Mouse (Mus musculus) MEL (cell line): ENCODE data around the gene Poln. TPM values are rescaled to one million over a fixed set of nuclear protein-coding genes. Genes with fewer than 3 reads are reported as not detected.

Experiments
- DNase-seq: peaks from one replicate; pipeline ENCODE4 v3.0.0; 2011; ENCODE audit warnings: low read depth, low spot score
- H3K27ac ChIP-seq: 2 replicates; pipeline ENCODE4 v1.5.1; 2012; ENCODE audit warnings: low read depth, mild to moderate bottlenecking, control low read depth, low read length, moderate library complexity; ENCODE audit not compliant: control insufficient read depth
- H3K27me3 ChIP-seq, 2 experiments: fragments of 150-350 bp in 1 of 2; sonication (generic) in 1 of 2; 2 replicates each; pipeline ENCODE4 v1.6.1; 2012; ENCODE audit warnings: low read length in 2 of 2, mild to moderate bottlenecking in 2 of 2, improper control_type of control experiment in 1 of 2, moderate library complexity in 1 of 2; ENCODE audit not compliant: insufficient read depth in 2 of 2, control insufficient read depth in 1 of 2
- H3K36me3 ChIP-seq, 2 experiments: 2 replicates each; pipeline ENCODE4 v1.6.1; 2012 to 2014; ENCODE audit warnings: low read length in 2 of 2, improper control_type of control experiment in 1 of 2, inconsistent platforms in 1 of 2, mild to moderate bottlenecking in 1 of 2; ENCODE audit not compliant: insufficient read depth in 2 of 2, control insufficient read depth in 1 of 2
- H3K4me1 ChIP-seq, 2 experiments: fragments of 150-350 bp in 1 of 2; sonication (generic) in 1 of 2; 2 replicates each; pipeline ENCODE4 v1.6.1; 2012; ENCODE audit warnings: low read length in 2 of 2, improper control_type of control experiment in 1 of 2, mild to moderate bottlenecking in 1 of 2; ENCODE audit not compliant: insufficient read depth in 2 of 2, control insufficient read depth in 1 of 2
- H3K4me3 ChIP-seq, 2 experiments: fragments of 150-350 bp in 1 of 2; sonication (generic) in 1 of 2; 2 replicates each; pipeline ENCODE4 v1.5.1; 2012; ENCODE audit warnings: low read depth in 2 of 2, low read length in 2 of 2, mild to moderate bottlenecking in 2 of 2, moderate library complexity in 2 of 2, control low read depth in 1 of 2, improper control_type of control experiment in 1 of 2; ENCODE audit not compliant: control insufficient read depth in 1 of 2, insufficient read depth in 1 of 2
- H3K79me2 ChIP-seq: 2 replicates; pipeline ENCODE4 v1.6.1; 2012; ENCODE audit warnings: mild to moderate bottlenecking, low read length, moderate library complexity; ENCODE audit not compliant: control insufficient read depth, poor library complexity, insufficient read depth
- H3K9ac ChIP-seq: 2 replicates; pipeline ENCODE4 v1.6.1; 2012; ENCODE audit warnings: low read depth, mild to moderate bottlenecking, control low read depth, low read length, moderate library complexity; ENCODE audit not compliant: control insufficient read depth, poor library complexity, severe bottlenecking
- H3K9me3 ChIP-seq: fragments of 150-350 bp; sonication (generic); replicated peaks from 2 replicates; pipeline ENCODE4 v1.6.1; 2012; ENCODE audit warnings: mild to moderate bottlenecking, low read length, improper control_type of control experiment, moderate library complexity; ENCODE audit not compliant: insufficient read depth
- CHD2 ChIP-seq: IDR thresholded peaks from 2 replicates; pipeline ENCODE4 v1.6.1; 2011; ENCODE audit warnings: low read length, improper control_type of control experiment
- EP300 ChIP-seq, 2 experiments: IDR thresholded peaks; 2 replicates each; pipeline ENCODE4 v1.6.1; 2011; ENCODE audit warnings: improper control_type of control experiment in 2 of 2, low read length in 2 of 2, low read depth in 1 of 2, mild to moderate bottlenecking in 1 of 2
- HCFC1 ChIP-seq: IDR thresholded peaks from 2 replicates; pipeline ENCODE4 v1.6.1; 2012; ENCODE audit warnings: low read depth, mild to moderate bottlenecking, inconsistent platforms, low read length, improper control_type of control experiment, moderate library complexity
- MYB ChIP-seq: IDR thresholded peaks from 2 replicates; pipeline ENCODE4 v1.6.1; 2011; ENCODE audit warnings: mild to moderate bottlenecking, low read depth, low read length, improper control_type of control experiment
- MYC ChIP-seq: IDR thresholded peaks from 2 replicates; pipeline ENCODE4 v1.6.1; 2011; ENCODE audit warnings: low read depth, mild to moderate bottlenecking, low read length, improper control_type of control experiment, moderate library complexity
- NELFE ChIP-seq: IDR thresholded peaks from 2 replicates; pipeline ENCODE4 v1.6.1; 2011; ENCODE audit warnings: low read depth, low read length, improper control_type of control experiment
- NRF1 ChIP-seq: IDR thresholded peaks from 2 replicates; pipeline ENCODE4 v1.6.1; 2014; ENCODE audit warnings: low read depth, mild to moderate bottlenecking, inconsistent platforms, low read length, improper control_type of control experiment, moderate library complexity; ENCODE audit not compliant: poor library complexity, insufficient read depth, severe bottlenecking
- POLR2AphosphoS2 ChIP-seq: IDR thresholded peaks from 2 replicates; pipeline ENCODE4 v1.6.1; 2011; ENCODE audit warnings: low read length, improper control_type of control experiment
- RCOR1 ChIP-seq: IDR thresholded peaks from 2 replicates; pipeline ENCODE4 v1.6.1; 2012; ENCODE audit warnings: low read depth, mild to moderate bottlenecking, inconsistent platforms, low read length, improper control_type of control experiment
- SMC3 ChIP-seq: IDR thresholded peaks from 2 replicates; pipeline ENCODE4 v1.6.1; 2011; ENCODE audit warnings: low read depth, low read length, improper control_type of control experiment
- TAL1 ChIP-seq: IDR thresholded peaks from 2 replicates; pipeline ENCODE4 v1.6.1; 2012; ENCODE audit warnings: mild to moderate bottlenecking, inconsistent platforms, low read length, moderate library complexity, mixed read lengths
- TCF12 ChIP-seq: IDR thresholded peaks from 2 replicates; pipeline ENCODE4 v1.6.1; 2014; ENCODE audit warnings: low read depth, mild to moderate bottlenecking, inconsistent platforms, low read length, improper control_type of control experiment, moderate library complexity
- USF2 ChIP-seq, 2 experiments: IDR thresholded peaks; 2 replicates each; pipeline ENCODE4 v1.6.1; 2011 to 2012; ENCODE audit warnings: improper control_type of control experiment in 2 of 2, low read length in 2 of 2, borderline replicate concordance in 1 of 2, inconsistent platforms in 1 of 2, low read depth in 1 of 2, mild to moderate bottlenecking in 1 of 2; ENCODE audit not compliant: insufficient read depth in 1 of 2
- ZC3H11A ChIP-seq: IDR thresholded peaks from 2 replicates; pipeline ENCODE4 v1.6.1; 2012; ENCODE audit warnings: low read depth, mild to moderate bottlenecking, inconsistent platforms, low read length, improper control_type of control experiment
- ZKSCAN1 ChIP-seq: IDR thresholded peaks from 2 replicates; pipeline ENCODE4 v1.6.1; 2012; ENCODE audit warnings: low read depth, mild to moderate bottlenecking, inconsistent platforms, low read length, improper control_type of control experiment, moderate library complexity
- polyA plus RNA-seq, 2 experiments: library from polyadenylated mRNA; stranded (reverse) in 1 of 2; unstranded in 1 of 2; fragments of >175 nt in 1 of 2; fragments of >200 nt in 1 of 2; gene quantifications; 2 replicates each; pipeline versions ENCODE4 v1.2.1 to v1.2.4; 2012; ENCODE audit warnings: low replicate concordance in 2 of 2, low read depth in 1 of 2; ENCODE audit not compliant: insufficient read length in 2 of 2, insufficient read depth in 1 of 2, missing spikeins in 1 of 2
- total RNA-seq: library from RNA; depleted of rRNA; stranded (reverse); fragments of 300-350 nt; gene quantifications from 2 replicates; pipeline ENCODE4 v1.2.3, GENCODE M21; 2012; rRNA removed

Poln gene
- total and polyA plus RNA-seq, 3 experiments, result 0.50 to 1.0 TPM; not detected in 1

DNA sequence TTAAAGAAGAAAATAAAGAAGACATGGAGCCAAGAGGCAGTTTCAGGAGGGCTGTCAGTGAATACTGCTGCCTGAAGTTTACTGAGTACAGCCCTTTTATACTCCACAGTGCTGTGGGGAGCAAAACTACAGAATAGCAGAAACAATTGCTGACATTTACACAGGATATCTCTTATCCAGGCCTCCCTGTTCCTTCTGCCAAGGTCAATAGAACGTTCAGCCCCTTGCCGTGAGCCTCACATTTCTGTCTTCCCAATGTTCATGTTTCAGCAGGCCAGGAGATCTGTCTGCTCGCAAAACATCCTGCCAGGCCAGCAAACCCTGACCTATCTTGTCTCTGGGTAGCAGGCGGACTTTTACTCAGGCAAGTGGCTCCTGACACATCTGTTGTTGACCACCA is 209.9 kb downstream of the Poln start:
- Histone ChIP-seq H3K36me3 (no peaks in the 10 kb centered on the region), H3K9me3 (no peaks in the 10 kb centered on the region), H3K9ac (no peak overlapping the region), H3K79me2 (no peaks in the 10 kb centered on the region), H3K27ac (no peak overlapping the region), H3K4me3 (no peak overlapping the region), H3K27me3 (peaks cover 5 to 8% of the 10 kb centered on the region in 2 experiments), H3K4me1 (no peaks in the 10 kb centered on the region)
- no peak for DNase-seq
- TF ChIP-seq SMC3 (no peak), TCF12 (no peak), POLR2AphosphoS2 (no peak), CHD2 (no peak), USF2 (IDR thresholded peaks at IDR 0.05; ENCODE audit: borderline replicate concordance in 1 of 2, insufficient read depth in 1 of 2, low read depth in 1 of 2, low read length in 2 of 2) (no peak), EP300 (IDR thresholded peaks at IDR 0.05; ENCODE audit: low read depth in 1 of 2, low read length in 2 of 2) (no peak), MYB (no peak), HCFC1 (no peak), NELFE (no peak), ZKSCAN1 (no peak), ZC3H11A (no peak), RCOR1 (no peak), MYC (no peak), NRF1 (no peak), TAL1 (no peak)

Other genes starting within 250 kb of the Poln start
- gene Nelfa, start 233.0 kb downstream of the Poln start, total RNA-seq, result 58.7 and 60.5 TPM in 2 replicates
- 100 to 1,000 TPM; 117 to 207 TPM for gene Nelfa, start 233.0 kb downstream of the Poln start, polyA plus RNA-seq
- not detected in 2 replicates for gene Gm1673, start 186.0 kb downstream of the Poln start, total RNA-seq
- not detected for gene Gm1673, start 186.0 kb downstream of the Poln start, polyA plus RNA-seq
- 0.03 TPM in 1 of 2 replicates, not detected in the other for gene Nat8l, start 173.5 kb downstream of the Poln start, total RNA-seq
- gene Nat8l, start 173.5 kb downstream of the Poln start, polyA plus RNA-seq, result not detected
- 54.0 and 58.1 TPM in 2 replicates for gene Haus3, start 79 bp upstream of the Poln start, total RNA-seq
- gene Haus3, start 79 bp upstream of the Poln start, polyA plus RNA-seq, result 100 to 1,000 TPM in 1 of 2 experiments, 10 to 100 TPM in 1; 52.6 to 184 TPM
- 5.9 and 9.7 TPM in 2 replicates for gene Mxd4, start 18.3 kb upstream of the Poln start, total RNA-seq
- gene Mxd4, start 18.3 kb upstream of the Poln start, polyA plus RNA-seq, result 10 to 100 TPM in 1 of 2 experiments, not detected in 1; 13.3 TPM
- gene Zfyve28, start 119.0 kb upstream of the Poln start, total RNA-seq, result 0.10 and 0.12 TPM in 2 replicates
- under 1 TPM in 1 of 2 experiments, not detected in 1; 0.14 TPM for gene Zfyve28, start 119.0 kb upstream of the Poln start, polyA plus RNA-seq
- gene Cfap99, start 119.2 kb upstream of the Poln start, total RNA-seq, result not detected in 2 replicates
- gene Cfap99, start 119.2 kb upstream of the Poln start, polyA plus RNA-seq, result not detected
- 130 and 150 TPM in 2 replicates for gene Rnf4, start 166.8 kb upstream of the Poln start, total RNA-seq
- gene Rnf4, start 166.8 kb upstream of the Poln start, polyA plus RNA-seq, result 100 to 1,000 TPM in 1 of 2 experiments, not detected in 1; 184 TPM
- gene Fam193a, start 200.5 kb upstream of the Poln start, total RNA-seq, result 10.9 and 12.2 TPM in 2 replicates
- 100 to 1,000 TPM in 1 of 2 experiments, 10 to 100 TPM in 1; 37.1 to 317 TPM for gene Fam193a, start 200.5 kb upstream of the Poln start, polyA plus RNA-seq